Mouse (Mus musculus): ENCODE data around the gene Emilin1. TPM values are rescaled to one million over a fixed set of nuclear protein-coding genes. Genes with fewer than 3 reads are reported as not detected.
A peak's percentile ranks its signal among the peaks of the same experiment; 100 is the strongest.

The Emilin1 gene
- polyA plus RNA-seq, 1 experiment from 2014 or later, result 245 TPM

- peak overlapping the region; percentile 98 for H3K27ac ChIP-seq (ENCODE audit: low read length)
- no peak for ATAC-seq (ENCODE audit: insufficient read depth, low FRiP score)
- 51% methylated on average over 5 of the region's 5 CpGs for WGBS
- no peaks in the 10 kb centered on the region for H3K36me3 ChIP-seq (ENCODE audit: control insufficient read depth, insufficient read depth, low read length)
- no peak overlapping the region for H3K4me3 ChIP-seq (replicated peaks; ENCODE audit: low read length)
- no peaks in the 10 kb centered on the region for H3K27me3 ChIP-seq (ENCODE audit: control insufficient read depth, insufficient read depth, low read length)
- H3K9ac ChIP-seq (ENCODE audit: low read length), result peak overlapping the region; percentile 74; the same call in 1 of the 2 replicates
- H3K4me1 ChIP-seq (ENCODE audit: control insufficient read depth, insufficient read depth, low read length), result peaks cover 46% of the 10 kb centered on the region
- peak overlapping the region; percentile 30; the same call in 1 of the 2 replicates for H3K4me2 ChIP-seq (ENCODE audit: low read depth, low read length)
- no peaks in the 10 kb centered on the region for H3K9me3 ChIP-seq (replicated peaks; ENCODE audit: control insufficient read depth, low read length)
Measured at GRCm38 (mm10) chr5:30912156-30912555, 1.0 kb upstream of the Emilin1 start.

GRCm38 (mm10) chr5:30914101-30914635 is 966 bp downstream of the Emilin1 start:
- Histone ChIP-seq H3K4me1 (ENCODE audit: control insufficient read depth, insufficient read depth, low read length) (peaks cover 38% of the 10 kb centered on the region), H3K9ac (ENCODE audit: low read length) (peak overlapping the region; percentile 74), H3K27ac (ENCODE audit: low read length) (peak overlapping the region; percentile 98), H3K4me3 (replicated peaks; ENCODE audit: low read length) (peak overlapping the region; percentile 55), H3K36me3 (ENCODE audit: control insufficient read depth, insufficient read depth, low read length) (peaks cover 9% of the 10 kb centered on the region), H3K27me3 (ENCODE audit: control insufficient read depth, insufficient read depth, low read length) (no peaks in the 10 kb centered on the region), H3K9me3 (replicated peaks; ENCODE audit: control insufficient read depth, low read length) (no peaks in the 10 kb centered on the region), H3K4me2 (ENCODE audit: low read depth, low read length) (peak overlapping the region; percentile 75)
- ATAC-seq (ENCODE audit: insufficient read depth, low FRiP score), result no peak
- 38% methylated on average over 7 of the region's 7 CpGs for WGBS

GRCm38 (mm10) chr5:30914849-30915248 is 1.6 kb downstream of the Emilin1 start:
- Histone ChIP-seq H3K9ac (ENCODE audit: low read length) (peak overlapping the region; percentile 74), H3K9me3 (replicated peaks; ENCODE audit: control insufficient read depth, low read length) (no peaks in the 10 kb centered on the region), H3K27me3 (ENCODE audit: control insufficient read depth, insufficient read depth, low read length) (no peaks in the 10 kb centered on the region), H3K4me2 (ENCODE audit: low read depth, low read length) (peak overlapping the region; percentile 75), H3K4me1 (ENCODE audit: control insufficient read depth, insufficient read depth, low read length) (peaks cover 31% of the 10 kb centered on the region), H3K27ac (ENCODE audit: low read length) (peak overlapping the region; percentile 98), H3K4me3 (replicated peaks; ENCODE audit: low read length) (peak overlapping the region; percentile 55), H3K36me3 (ENCODE audit: control insufficient read depth, insufficient read depth, low read length) (peaks cover 10% of the 10 kb centered on the region)
- 41% methylated on average over 6 of the region's 6 CpGs for WGBS
- no peak for ATAC-seq (ENCODE audit: insufficient read depth, low FRiP score)

GRCm38 (mm10) chr5:30915456-30915855 is 2.3 kb downstream of the Emilin1 start:
- ATAC-seq (ENCODE audit: insufficient read depth, low FRiP score), result no peak
- H3K4me3 ChIP-seq (replicated peaks; ENCODE audit: low read length), result peak overlapping the region; percentile 55

GRCm38 (mm10) chr5:30915974-30916433 is 2.8 kb downstream of the Emilin1 start:
- Histone ChIP-seq H3K4me1 (ENCODE audit: control insufficient read depth, insufficient read depth, low read length) (peaks cover 34% of the 10 kb centered on the region), H3K9ac (ENCODE audit: low read length) (peak overlapping the region; percentile 74; the same call in 1 of the 2 replicates), H3K36me3 (ENCODE audit: control insufficient read depth, insufficient read depth, low read length) (peaks cover 10% of the 10 kb centered on the region), H3K9me3 (replicated peaks; ENCODE audit: control insufficient read depth, low read length) (no peaks in the 10 kb centered on the region), H3K27me3 (ENCODE audit: control insufficient read depth, insufficient read depth, low read length) (no peaks in the 10 kb centered on the region), H3K4me3 (replicated peaks; ENCODE audit: low read length) (peak overlapping the region; percentile 55), H3K4me2 (ENCODE audit: low read depth, low read length) (peak overlapping the region; percentile 75), H3K27ac (ENCODE audit: low read length) (peak overlapping the region; percentile 98; the same call in 1 of the 2 replicates)
- peak; percentile 57 for ATAC-seq (ENCODE audit: insufficient read depth, low FRiP score)
- WGBS, result 4% methylated on average over 7 of the region's 7 CpGs

More at GRCm38 (mm10) chr5:30915456-30915855, 2.3 kb downstream of the Emilin1 start:
- peak overlapping the region; percentile 75 for H3K4me2 ChIP-seq (ENCODE audit: low read depth, low read length)
- peaks cover 32% of the 10 kb centered on the region for H3K4me1 ChIP-seq (ENCODE audit: control insufficient read depth, insufficient read depth, low read length)
- H3K9me3 ChIP-seq (replicated peaks; ENCODE audit: control insufficient read depth, low read length), result no peaks in the 10 kb centered on the region
- H3K9ac ChIP-seq (ENCODE audit: low read length), result peak overlapping the region; percentile 74
- peak overlapping the region; percentile 98 for H3K27ac ChIP-seq (ENCODE audit: low read length)
- 35% methylated on average over 9 of the region's 9 CpGs for WGBS
- H3K36me3 ChIP-seq (ENCODE audit: control insufficient read depth, insufficient read depth, low read length), result peaks cover 10% of the 10 kb centered on the region
- H3K27me3 ChIP-seq (ENCODE audit: control insufficient read depth, insufficient read depth, low read length), result no peaks in the 10 kb centered on the region

- peaks cover 10% of the 10 kb centered on the region for H3K36me3 ChIP-seq (ENCODE audit: control insufficient read depth, insufficient read depth, low read length)
- no peak overlapping the region for H3K4me2 ChIP-seq (ENCODE audit: low read depth, low read length)
- no peak overlapping the region for H3K4me3 ChIP-seq (replicated peaks; ENCODE audit: low read length)
- H3K9me3 ChIP-seq (replicated peaks; ENCODE audit: control insufficient read depth, low read length), result no peaks in the 10 kb centered on the region
- ATAC-seq (ENCODE audit: insufficient read depth, low FRiP score), result no peak
- no peak overlapping the region for H3K27ac ChIP-seq (ENCODE audit: low read length)
- 90% methylated on average over 9 of the region's 9 CpGs for WGBS
- peak overlapping the region; percentile 32; the same call in 1 of the 2 replicates for H3K9ac ChIP-seq (ENCODE audit: low read length)
- H3K27me3 ChIP-seq (ENCODE audit: control insufficient read depth, insufficient read depth, low read length), result no peaks in the 10 kb centered on the region
- peaks cover 38% of the 10 kb centered on the region for H3K4me1 ChIP-seq (ENCODE audit: control insufficient read depth, insufficient read depth, low read length)
Measured at GRCm38 (mm10) chr5:30916841-30917240, 3.6 kb downstream of the Emilin1 start.

GRCm38 (mm10) chr5:30917348-30917747 is 4.1 kb downstream of the Emilin1 start:
- Histone ChIP-seq H3K9me3 (replicated peaks; ENCODE audit: control insufficient read depth, low read length) (no peaks in the 10 kb centered on the region), H3K27ac (ENCODE audit: low read length) (no peak overlapping the region), H3K4me1 (ENCODE audit: control insufficient read depth, insufficient read depth, low read length) (peaks cover 38% of the 10 kb centered on the region), H3K27me3 (ENCODE audit: control insufficient read depth, insufficient read depth, low read length) (no peaks in the 10 kb centered on the region), H3K9ac (ENCODE audit: low read length) (peak overlapping the region; percentile 32; the same call in 1 of the 2 replicates), H3K36me3 (ENCODE audit: control insufficient read depth, insufficient read depth, low read length) (peaks cover 10% of the 10 kb centered on the region), H3K4me2 (ENCODE audit: low read depth, low read length) (no peak overlapping the region), H3K4me3 (replicated peaks; ENCODE audit: low read length) (no peak overlapping the region)
- 87% methylated on average over 11 of the region's 11 CpGs for WGBS
- no peak for ATAC-seq (ENCODE audit: insufficient read depth, low FRiP score)

- ATAC-seq (ENCODE audit: insufficient read depth, low FRiP score), result no peak
- H3K9ac ChIP-seq (ENCODE audit: low read length), result peak overlapping the region; percentile 46
Measured at GRCm38 (mm10) chr5:30917891-30918670, 4.9 kb downstream of the Emilin1 start.

GRCm38 (mm10) chr5:30918691-30919090 is 5.5 kb downstream of the Emilin1 start:
- Histone ChIP-seq H3K27me3 (ENCODE audit: control insufficient read depth, insufficient read depth, low read length) (no peaks in the 10 kb centered on the region), H3K9ac (ENCODE audit: low read length) (peak overlapping the region; percentile 46), H3K4me2 (ENCODE audit: low read depth, low read length) (no peak overlapping the region), H3K27ac (ENCODE audit: low read length) (0 out of 2 replicates have a peak overlapping the region, but pooled peaks have one; percentile 34), H3K4me1 (ENCODE audit: control insufficient read depth, insufficient read depth, low read length) (peaks cover 39% of the 10 kb centered on the region), H3K4me3 (replicated peaks; ENCODE audit: low read length) (no peak overlapping the region), H3K36me3 (ENCODE audit: control insufficient read depth, insufficient read depth, low read length) (peaks cover 10% of the 10 kb centered on the region), H3K9me3 (replicated peaks; ENCODE audit: control insufficient read depth, low read length) (no peaks in the 10 kb centered on the region)
- ATAC-seq (ENCODE audit: insufficient read depth, low FRiP score), result no peak
- WGBS, result 82% methylated on average over 8 of the region's 8 CpGs

More at GRCm38 (mm10) chr5:30917891-30918670, 4.9 kb downstream of the Emilin1 start:
- Histone ChIP-seq H3K36me3 (ENCODE audit: control insufficient read depth, insufficient read depth, low read length) (peaks cover 10% of the 10 kb centered on the region), H3K4me3 (replicated peaks; ENCODE audit: low read length) (no peak overlapping the region), H3K4me2 (ENCODE audit: low read depth, low read length) (no peak overlapping the region), H3K4me1 (ENCODE audit: control insufficient read depth, insufficient read depth, low read length) (peaks cover 39% of the 10 kb centered on the region), H3K9me3 (replicated peaks; ENCODE audit: control insufficient read depth, low read length) (no peaks in the 10 kb centered on the region), H3K27me3 (ENCODE audit: control insufficient read depth, insufficient read depth, low read length) (no peaks in the 10 kb centered on the region), H3K27ac (ENCODE audit: low read length) (0 out of 2 replicates have a peak overlapping the region, but pooled peaks have one; percentile 34)
- 86% methylated on average over 31 of the region's 31 CpGs for WGBS
